Mouse (Mus musculus): Measurements from ENCODE around the gene Trip6. TPM values are rescaled to one million over a fixed set of nuclear protein-coding genes. Genes with fewer than 3 reads are reported as not detected.

Trip6 gene
- total and polyA plus RNA-seq, 3 experiments: 0.86 to 3.9 (median 1.8) TPM

DNA sequence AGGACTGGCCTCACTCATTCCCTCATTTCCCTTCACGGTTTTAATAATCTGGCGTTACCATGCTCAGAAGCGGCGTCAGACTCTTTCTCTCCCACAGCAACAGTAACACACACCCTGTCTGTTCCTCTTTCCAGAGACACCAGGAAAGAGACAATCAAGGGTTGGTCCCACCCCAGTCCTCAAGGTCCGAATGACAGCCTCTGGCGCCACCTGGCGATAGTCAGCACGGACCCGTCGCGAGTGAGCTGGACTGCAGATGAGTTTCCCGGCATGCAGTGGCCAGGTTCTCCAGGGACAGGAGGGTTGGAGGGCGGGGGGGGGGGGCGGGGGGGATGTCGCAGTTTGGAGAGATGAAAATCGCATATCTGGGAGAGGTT is 27.6 kb downstream of the Trip6 start:
- Histone ChIP-seq H3K27me3 (replicated peaks) (peaks cover 43% of the 10 kb centered on the region), H3K9me3 (replicated peaks; ENCODE audit: low read length) (peaks cover 16% of the 10 kb centered on the region), H3K9ac (ENCODE audit: insufficient read depth, low read depth) (no peak overlapping the region), H3K36me3 (replicated peaks in 1 of 2; ENCODE audit: control insufficient read depth in 1 of 2, insufficient read depth in 1 of 2, low read length in 1 of 2) (no peaks in the 10 kb centered on the region), H3K79me2 (replicated peaks; ENCODE audit: control insufficient read depth, extremely low read depth, insufficient read depth, poor library complexity, severe bottlenecking) (no peaks in the 10 kb centered on the region), H3K4me3 (replicated peaks in 1 of 3; ENCODE audit: low read depth in 2 of 3, low read length in 2 of 3, poor library complexity in 1 of 3) (no peak overlapping the region), H3K27ac (ENCODE audit: insufficient read depth, low read depth) (no peak overlapping the region), H3K4me2 (ENCODE audit: insufficient read depth, low read depth, poor library complexity, severe bottlenecking) (peak overlapping the region; percentile 40), H3K4me1 (ENCODE audit: control insufficient read depth in 1 of 2, insufficient read depth in 2 of 2) (peaks cover 14 to 41% of the 10 kb centered on the region in 2 experiments; a peak in 3 of 4 replicates)
- in situ Hi-C loops (cut with MboI; ENCODE audit: low pct_ligation_motif_present, low pct_unique_long_range_greater_than_20kb, low sequenced_read_pairs) (no loop called here), dilution Hi-C loops (cut with MboI; ENCODE audit: extremely low pct_ligation_motif_present, extremely low pct_unique_long_range_greater_than_20kb, low sequenced_read_pairs) (no loop called here)
- TF ChIP-seq ZMIZ1 (IDR thresholded peaks at IDR 0.05; ENCODE audit: low read depth, low read length) (no peak), MXI1 (IDR thresholded peaks at IDR 0.05; ENCODE audit: low read depth, low read length) (peak; percentile 44; the same call in 1 of the 2 replicates), MYC (IDR thresholded peaks at IDR 0.05; ENCODE audit: low read depth, low read length) (0 out of 2 replicates have a peak, but pooled peaks have one; percentile 38), PAX5 (IDR thresholded peaks at IDR 0.05; ENCODE audit: low read length) (no peak), TCF12 (IDR thresholded peaks at IDR 0.05; ENCODE audit: low read depth, low read length) (0 out of 2 replicates have a peak, but pooled peaks have one; percentile 21), ETS1 (conservative IDR thresholded peaks at IDR 0.05; ENCODE audit: low read depth, low read length) (no peak; the same call in 1 of the 2 replicates), IRF4 (IDR thresholded peaks at IDR 0.05; ENCODE audit: low read depth, low read length) (peak; percentile 64), JUN (IDR thresholded peaks at IDR 0.05; ENCODE audit: insufficient read depth, low read depth, low read length) (no peak), GABPA (IDR thresholded peaks at IDR 0.05; ENCODE audit: insufficient replicate concordance, low read depth, low read length) (no peak), KAT2A (IDR thresholded peaks at IDR 0.05; ENCODE audit: insufficient replicate concordance, low read length) (no peak), ZC3H11A (IDR thresholded peaks at IDR 0.05; ENCODE audit: low read depth, low read length) (peak; percentile 78), ZNF384 (IDR thresholded peaks at IDR 0.05; ENCODE audit: low read depth, low read length) (no peak), MEF2A (IDR thresholded peaks at IDR 0.05; ENCODE audit: borderline replicate concordance, low read depth, low read length) (peak; percentile 50; the same call in 1 of the 2 replicates), CTCF (conservative IDR thresholded peaks at IDR 0.05 in 1 of 2, IDR thresholded peaks at IDR 0.05 in 1 of 2; ENCODE audit: low read depth in 2 of 2, low read length in 2 of 2) (peak; percentile 14 to 95; a peak in 2 of 4 replicates), MAZ (IDR thresholded peaks at IDR 0.05; ENCODE audit: low read depth, low read length) (0 out of 2 replicates have a peak, but pooled peaks have one; percentile 79), ELF1 (IDR thresholded peaks at IDR 0.05; ENCODE audit: low read depth, low read length) (peak; percentile 49), RCOR1 (conservative IDR thresholded peaks at IDR 0.05; ENCODE audit: low read depth, low read length) (no peak), HCFC1 (IDR thresholded peaks at IDR 0.05; ENCODE audit: low read depth, low read length) (peak; percentile 36; the same call in 1 of the 2 replicates), NELFE (IDR thresholded peaks at IDR 0.05; ENCODE audit: low read depth, low read length) (0 out of 2 replicates have a peak, but pooled peaks have one; percentile 29), SMC3 (IDR thresholded peaks at IDR 0.05; ENCODE audit: low read depth, low read length) (peak; percentile 94), SIN3A (IDR thresholded peaks at IDR 0.05; ENCODE audit: low read length) (peak; percentile 63; the same call in 1 of the 2 replicates), CHD1 (IDR thresholded peaks at IDR 0.05; ENCODE audit: low read depth, low read length) (no peak), MAFK (IDR thresholded peaks at IDR 0.05; ENCODE audit: insufficient replicate concordance, low read length) (no peak), JUND (conservative IDR thresholded peaks at IDR 0.05; ENCODE audit: low read depth, low read length) (no peak), MAX (IDR thresholded peaks at IDR 0.05; ENCODE audit: low read length) (peak; percentile 55; the same call in 1 of the 2 replicates), ZKSCAN1 (IDR thresholded peaks at IDR 0.05; ENCODE audit: borderline replicate concordance, low read depth, low read length) (no peak), RAD21 (IDR thresholded peaks at IDR 0.05; ENCODE audit: low read depth, low read length) (peak; percentile 88)
- DNase-seq (ENCODE audit: extremely low read depth): peak; percentile 89
